Comparison of ENCODE assay signal across 2 mouse cellular contexts in the genomic region with DNA sequence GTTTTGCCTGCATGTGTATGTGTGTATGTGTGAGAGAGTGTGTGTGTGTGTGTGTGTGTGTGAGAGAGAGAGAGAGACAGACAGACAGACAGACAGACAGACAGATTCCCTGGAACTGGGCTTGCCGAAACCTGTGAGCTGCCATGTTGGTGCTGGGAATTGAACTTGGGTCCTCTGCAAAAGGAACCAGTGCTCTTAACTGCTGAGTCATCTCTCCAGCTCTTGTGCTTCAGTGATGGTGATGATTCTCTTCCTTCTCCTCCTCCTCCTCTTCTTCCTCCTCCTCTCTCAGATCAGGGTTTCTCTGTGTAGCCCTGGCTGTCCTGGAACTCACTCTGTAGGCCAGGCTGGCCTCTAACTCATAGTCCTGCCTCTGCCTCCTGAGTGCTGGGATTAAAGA.
TF ChIP-seq lines count a peak whose summit lies in the region.

No protein-coding gene starts in this region.

TF ChIP-seq in CH12.LX, 34 proteins besides CTCF, POLR2A, EP300 and RAD21:
- no peak for TF ChIP-seq BHLHE40 (IDR thresholded peaks at IDR 0.05; ENCODE audit: low read depth, low read length)
- TF ChIP-seq POLR2AphosphoS2 (IDR thresholded peaks at IDR 0.05; ENCODE audit: low read depth, low read length), result no peak
- no peak for TF ChIP-seq CHD2 (IDR thresholded peaks at IDR 0.05; ENCODE audit: low read length)
- TF ChIP-seq MAX (IDR thresholded peaks at IDR 0.05; ENCODE audit: low read length), result no peak
- TF ChIP-seq HCFC1 (IDR thresholded peaks at IDR 0.05; ENCODE audit: low read depth, low read length), result no peak
- TF ChIP-seq RCOR1 (conservative IDR thresholded peaks at IDR 0.05; ENCODE audit: low read depth, low read length), result no peak
- no peak for TF ChIP-seq ZNF384 (IDR thresholded peaks at IDR 0.05; ENCODE audit: low read depth, low read length)
- TF ChIP-seq ELF1 (IDR thresholded peaks at IDR 0.05; ENCODE audit: low read depth, low read length), result no peak
- TF ChIP-seq GABPA (IDR thresholded peaks at IDR 0.05; ENCODE audit: insufficient replicate concordance, low read depth, low read length), result no peak
- TF ChIP-seq UBTF (IDR thresholded peaks at IDR 0.05; ENCODE audit: low read depth, low read length), result no peak
- no peak for TF ChIP-seq MEF2A (IDR thresholded peaks at IDR 0.05; ENCODE audit: borderline replicate concordance, low read depth, low read length)
- TF ChIP-seq JUND (conservative IDR thresholded peaks at IDR 0.05; ENCODE audit: low read depth, low read length), result no peak
- no peak; the same call in 1 of the 2 replicates for TF ChIP-seq MAFK (IDR thresholded peaks at IDR 0.05; ENCODE audit: insufficient replicate concordance, low read length)
- TF ChIP-seq PAX5 (IDR thresholded peaks at IDR 0.05; ENCODE audit: low read length), result no peak
- TF ChIP-seq MAZ (IDR thresholded peaks at IDR 0.05; ENCODE audit: low read depth, low read length), result no peak
- no peak for TF ChIP-seq ETS1 (conservative IDR thresholded peaks at IDR 0.05; ENCODE audit: low read depth, low read length)

TF ChIP-seq in MEL, 35 proteins besides CTCF, POLR2A, EP300 and RAD21:
- peak; percentile 57; the same call in 1 of the 2 replicates for TF ChIP-seq GABPA (IDR thresholded peaks at IDR 0.05; ENCODE audit: low read depth, low read length)
- TF ChIP-seq MAFK (IDR thresholded peaks at IDR 0.05; ENCODE audit: borderline replicate concordance, low read depth, low read length), result 0 out of 2 replicates have a peak, but pooled peaks have one; percentile 40
- TF ChIP-seq MXI1 (IDR thresholded peaks at IDR 0.05; ENCODE audit: low read depth, low read length), result no peak
